Mouse (Mus musculus): ENCODE data around the gene Inpp5e. TPM values are rescaled to one million over a fixed set of nuclear protein-coding genes. Genes with fewer than 3 reads are reported as not detected.

The Inpp5e gene
- polyA plus RNA-seq, 1 experiment from 2014 or later, result 28.0 TPM

GRCm38 (mm10) chr2:26441688-26442087 is 32.7 kb upstream of the Inpp5e start:
- H3K9ac ChIP-seq (replicated peaks), result no peak overlapping the region; the same call in 1 of the 2 replicates
- peaks cover 48% of the 10 kb centered on the region for H3K36me3 ChIP-seq
- 87% methylated on average over 5 of the region's 5 CpGs for WGBS
- H3K4me1 ChIP-seq (replicated peaks), result peaks cover 37% of the 10 kb centered on the region
- H3K4me3 ChIP-seq (replicated peaks), result no peak overlapping the region
- no peaks in the 10 kb centered on the region for H3K27me3 ChIP-seq
- H3K27ac ChIP-seq, result no peak overlapping the region
- H3K4me2 ChIP-seq (replicated peaks), result no peak overlapping the region
- no peak for ATAC-seq
- H3K9me3 ChIP-seq, result no peaks in the 10 kb centered on the region

- no peaks in the 10 kb centered on the region for H3K9me3 ChIP-seq
- H3K4me3 ChIP-seq (replicated peaks), result no peak overlapping the region
- H3K9ac ChIP-seq (replicated peaks), result no peak overlapping the region; the same call in 1 of the 2 replicates
- no peak for ATAC-seq
- H3K4me1 ChIP-seq (replicated peaks), result peaks cover 33% of the 10 kb centered on the region
- 93% methylated on average over 4 of the region's 4 CpGs for WGBS
- H3K36me3 ChIP-seq, result peaks cover 50% of the 10 kb centered on the region
- H3K4me2 ChIP-seq (replicated peaks), result no peak overlapping the region
- H3K27ac ChIP-seq, result no peak overlapping the region
- no peaks in the 10 kb centered on the region for H3K27me3 ChIP-seq
These were observed 32.3 kb upstream of the Inpp5e start for GRCm38 (mm10) chr2:26441261-26441660.

GRCm38 (mm10) chr2:26439671-26440070 is 30.7 kb upstream of the Inpp5e start:
- Histone ChIP-seq H3K27me3 (no peaks in the 10 kb centered on the region), H3K27ac (no peak overlapping the region), H3K4me2 (replicated peaks) (no peak overlapping the region), H3K4me3 (replicated peaks) (no peak overlapping the region), H3K9me3 (no peaks in the 10 kb centered on the region), H3K9ac (replicated peaks) (no peak overlapping the region), H3K36me3 (peaks cover 66% of the 10 kb centered on the region), H3K4me1 (replicated peaks) (peaks cover 30% of the 10 kb centered on the region)
- ATAC-seq, result no peak
- WGBS, result 96% methylated on average over 6 of the region's 6 CpGs

GRCm38 (mm10) chr2:26438373-26438772 is 29.4 kb upstream of the Inpp5e start:
- Histone ChIP-seq H3K27ac (no peak overlapping the region), H3K27me3 (no peaks in the 10 kb centered on the region), H3K36me3 (peaks cover 78% of the 10 kb centered on the region), H3K4me3 (replicated peaks) (no peak overlapping the region), H3K9ac (replicated peaks) (peak overlapping the region; percentile 29; the same call in 1 of the 2 replicates), H3K9me3 (no peaks in the 10 kb centered on the region), H3K4me1 (replicated peaks) (peaks cover 20% of the 10 kb centered on the region), H3K4me2 (replicated peaks) (no peak overlapping the region)
- ATAC-seq, result no peak
- WGBS, result 91% methylated on average over 7 of the region's 7 CpGs

GRCm38 (mm10) chr2:26437221-26437620 is 28.2 kb upstream of the Inpp5e start:
- no peak overlapping the region for H3K27ac ChIP-seq
- H3K9ac ChIP-seq (replicated peaks), result peak overlapping the region; percentile 45
- H3K4me2 ChIP-seq (replicated peaks), result no peak overlapping the region
- peaks cover 15% of the 10 kb centered on the region for H3K4me1 ChIP-seq (replicated peaks)
- 73% methylated on average over 4 of the region's 4 CpGs for WGBS
- no peak overlapping the region for H3K4me3 ChIP-seq (replicated peaks)
- no peaks in the 10 kb centered on the region for H3K9me3 ChIP-seq
- ATAC-seq, result no peak
- peaks cover 89% of the 10 kb centered on the region for H3K36me3 ChIP-seq
- no peaks in the 10 kb centered on the region for H3K27me3 ChIP-seq

- Histone ChIP-seq H3K4me3 (replicated peaks) (no peak overlapping the region), H3K9ac (replicated peaks) (no peak overlapping the region), H3K9me3 (no peaks in the 10 kb centered on the region), H3K36me3 (peaks cover 90% of the 10 kb centered on the region), H3K27me3 (no peaks in the 10 kb centered on the region), H3K4me1 (replicated peaks) (peaks cover 15% of the 10 kb centered on the region), H3K27ac (no peak overlapping the region), H3K4me2 (replicated peaks) (no peak overlapping the region)
- no peak for ATAC-seq
- 94% methylated on average over 7 of the region's 7 CpGs for WGBS
These were observed 26.0 kb upstream of the Inpp5e start for GRCm38 (mm10) chr2:26434791-26435572.

- ATAC-seq, result no peak
- H3K9ac ChIP-seq (replicated peaks), result no peak overlapping the region
- WGBS, result 91% methylated on average over 5 of the region's 5 CpGs
These were observed 20.8 kb upstream of the Inpp5e start for GRCm38 (mm10) chr2:26429851-26430250.

GRCm38 (mm10) chr2:26424541-26424940 is 15.5 kb upstream of the Inpp5e start:
- H3K9ac ChIP-seq (replicated peaks), result no peak overlapping the region
- no peaks in the 10 kb centered on the region for H3K9me3 ChIP-seq
- H3K27ac ChIP-seq, result no peak overlapping the region
- 94% methylated on average over 2 of the region's 2 CpGs for WGBS
- H3K36me3 ChIP-seq, result peaks cover 99% of the 10 kb centered on the region
- no peak overlapping the region for H3K4me3 ChIP-seq (replicated peaks)
- no peaks in the 10 kb centered on the region for H3K27me3 ChIP-seq
- H3K4me1 ChIP-seq (replicated peaks), result no peaks in the 10 kb centered on the region
- H3K4me2 ChIP-seq (replicated peaks), result no peak overlapping the region
- no peak for ATAC-seq

More at GRCm38 (mm10) chr2:26429851-26430250, 20.8 kb upstream of the Inpp5e start:
- H3K4me2 ChIP-seq (replicated peaks), result no peak overlapping the region
- H3K27me3 ChIP-seq, result no peaks in the 10 kb centered on the region
- no peaks in the 10 kb centered on the region for H3K9me3 ChIP-seq
- H3K4me3 ChIP-seq (replicated peaks), result no peak overlapping the region
- peaks cover 96% of the 10 kb centered on the region for H3K36me3 ChIP-seq
- H3K27ac ChIP-seq, result no peak overlapping the region
- 0 out of 2 replicates have a peak, but pooled peaks cover 2% of the 10 kb centered on the region for H3K4me1 ChIP-seq (replicated peaks)

GRCm38 (mm10) chr2:26423086-26423485 is 14.1 kb upstream of the Inpp5e start:
- Histone ChIP-seq H3K4me3 (replicated peaks) (no peak overlapping the region), H3K4me1 (replicated peaks) (no peaks in the 10 kb centered on the region), H3K27ac (no peak overlapping the region), H3K9ac (replicated peaks) (no peak overlapping the region), H3K4me2 (replicated peaks) (no peak overlapping the region), H3K27me3 (no peaks in the 10 kb centered on the region), H3K36me3 (peaks cover 99% of the 10 kb centered on the region), H3K9me3 (no peaks in the 10 kb centered on the region)
- WGBS, result 88% methylated on average over 1 of the region's 1 CpGs
- no peak for ATAC-seq

- no peak overlapping the region for H3K27ac ChIP-seq
- H3K27me3 ChIP-seq, result no peaks in the 10 kb centered on the region
- H3K36me3 ChIP-seq, result peaks cover 98% of the 10 kb centered on the region
- H3K4me3 ChIP-seq (replicated peaks), result no peak overlapping the region
- H3K9me3 ChIP-seq, result no peaks in the 10 kb centered on the region
- no peaks in the 10 kb centered on the region for H3K4me1 ChIP-seq (replicated peaks)
- no peak for ATAC-seq
- H3K4me2 ChIP-seq (replicated peaks), result no peak overlapping the region
- 96% methylated on average over 2 of the region's 2 CpGs for WGBS
- no peak overlapping the region for H3K9ac ChIP-seq (replicated peaks)
These were observed 13.0 kb upstream of the Inpp5e start for GRCm38 (mm10) chr2:26421969-26422368.

GRCm38 (mm10) chr2:26418120-26418519 is 9.1 kb upstream of the Inpp5e start:
- no peak for ATAC-seq
- H3K9me3 ChIP-seq, result no peaks in the 10 kb centered on the region

GRCm38 (mm10) chr2:26417066-26417465 is 8.1 kb upstream of the Inpp5e start:
- H3K9me3 ChIP-seq, result no peaks in the 10 kb centered on the region
- no peak overlapping the region for H3K4me2 ChIP-seq (replicated peaks)
- no peak overlapping the region for H3K4me3 ChIP-seq (replicated peaks)
- H3K27me3 ChIP-seq, result no peaks in the 10 kb centered on the region
- no peaks in the 10 kb centered on the region for H3K4me1 ChIP-seq (replicated peaks)
- H3K27ac ChIP-seq, result no peak overlapping the region
- no peak overlapping the region for H3K9ac ChIP-seq (replicated peaks)
- ATAC-seq, result no peak
- H3K36me3 ChIP-seq, result peaks cover 98% of the 10 kb centered on the region

More at GRCm38 (mm10) chr2:26418120-26418519, 9.1 kb upstream of the Inpp5e start:
- Histone ChIP-seq H3K9ac (replicated peaks) (no peak overlapping the region), H3K27ac (no peak overlapping the region), H3K4me1 (replicated peaks) (no peaks in the 10 kb centered on the region), H3K36me3 (peaks cover 98% of the 10 kb centered on the region), H3K4me2 (replicated peaks) (no peak overlapping the region), H3K27me3 (no peaks in the 10 kb centered on the region), H3K4me3 (replicated peaks) (no peak overlapping the region)
- WGBS, result 89% methylated on average over 1 of the region's 1 CpGs

Data from midbrain, embryonic 13.5 days (tissue).